In the genomic region with DNA sequence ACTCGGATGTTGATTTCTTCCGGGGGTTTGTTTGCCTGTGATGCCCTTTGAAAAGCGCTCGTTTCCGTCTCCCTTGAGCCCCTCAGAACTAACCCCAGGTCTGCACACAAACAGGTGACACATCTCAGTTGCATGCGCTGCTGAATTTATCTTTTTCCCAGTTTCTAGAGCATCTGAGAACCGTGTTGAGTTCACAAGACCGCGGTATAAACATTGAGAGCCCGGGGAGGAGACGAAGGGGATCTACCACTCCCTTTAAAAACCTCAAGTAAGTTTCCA, we compare ENCODE assay signal across 8 mouse cellular contexts. TPM values are rescaled to one million over a fixed set of nuclear protein-coding genes. Genes with fewer than 3 reads are reported as not detected.
DNase-seq lines count a peak whose midpoint lies in the region; ATAC-seq and TF ChIP-seq lines count a peak whose summit lies in the region.

No protein-coding gene starts in this region.

- H3K36me3 ChIP-seq in C2C12 (ENCODE audit: control insufficient read depth, insufficient read depth): peaks cover 21% of the 10 kb centered on the region
- H3K36me3 ChIP-seq in forebrain, embryonic 12.5 days (replicated peaks): peaks cover 20% of the 10 kb centered on the region
- peaks cover 20% of the 10 kb centered on the region for H3K36me3 ChIP-seq in liver, embryonic 12.5 days

- peak overlapping the region; percentile 90 for H3K9ac ChIP-seq in forebrain, embryonic 12.5 days
- H3K9ac ChIP-seq in liver, embryonic 12.5 days: peak overlapping the region; percentile 88

- peak; percentile 32 for ATAC-seq in frontal cortex, adult (ENCODE audit: low TSS enrichment)
- no peak for ATAC-seq in forebrain, embryonic 12.5 days (ENCODE audit: low FRiP score)
- ATAC-seq in liver, embryonic 12.5 days: no peak; the same call in 1 of the 2 replicates

- peak overlapping the region; percentile 68 for H3K4me2 ChIP-seq in forebrain, embryonic 12.5 days
- peak overlapping the region; percentile 77 for H3K4me2 ChIP-seq in liver, embryonic 12.5 days

- no peak for DNase-seq in frontal cortex, postnatal 10 days (ENCODE audit: low spot score in 2 of 2)
- no peak for DNase-seq in urinary bladder, adult 2 months (ENCODE audit: low spot score)
- no peak for DNase-seq in spleen, adult 18-20 months
- no peak for DNase-seq in right cerebral cortex, postnatal 36 days (ENCODE audit: low spot score in 2 of 2)

- H3ac ChIP-seq in C2C12 (ENCODE audit: control insufficient read depth, insufficient read length, low read depth): peak overlapping the region; percentile 92

- no peak for TF ChIP-seq CTCF in C2C12 (IDR thresholded peaks at IDR 0.05; ENCODE audit: control insufficient read depth, insufficient read depth, insufficient read length)

- peak overlapping the region; percentile 75 for H3K4me3 ChIP-seq in C2C12 (ENCODE audit: insufficient read depth, poor library complexity, severe bottlenecking)
- peak overlapping the region; percentile 80 for H3K4me3 ChIP-seq in forebrain, embryonic 12.5 days (replicated peaks)
- H3K4me3 ChIP-seq in liver, embryonic 12.5 days: peak overlapping the region; percentile 92

- peak overlapping the region; percentile 67; the same call in 1 of the 2 replicates for H3K27ac ChIP-seq in forebrain, embryonic 12.5 days
- H3K27ac ChIP-seq in liver, embryonic 12.5 days: peak overlapping the region; percentile 80

- H3K9me3 ChIP-seq in forebrain, embryonic 12.5 days: no peaks in the 10 kb centered on the region
- H3K9me3 ChIP-seq in liver, embryonic 12.5 days (replicated peaks): no peaks in the 10 kb centered on the region

- H3K27me3 ChIP-seq in C2C12 (ENCODE audit: control insufficient read depth, insufficient read depth, insufficient read length): no peaks in the 10 kb centered on the region
- no peaks in the 10 kb centered on the region for H3K27me3 ChIP-seq in forebrain, embryonic 12.5 days
- H3K27me3 ChIP-seq in liver, embryonic 12.5 days (replicated peaks): no peaks in the 10 kb centered on the region

- no peaks in the 10 kb centered on the region for H3K79me3 ChIP-seq in C2C12 (ENCODE audit: low read depth)

- H3K4me1 ChIP-seq in forebrain, embryonic 12.5 days: peaks cover 5% of the 10 kb centered on the region
- H3K4me1 ChIP-seq in liver, embryonic 12.5 days: peaks cover 9% of the 10 kb centered on the region

- WGBS in forebrain, embryonic 12.5 days: 2% methylated on average over 11 of the region's 11 CpGs
- WGBS in liver, embryonic 12.5 days (ENCODE audit: insufficient replicate concordance): under 1% methylated on average over 11 of the region's 11 CpGs

- H3K79me2 ChIP-seq in C2C12 (ENCODE audit: control insufficient read depth, insufficient read depth): peaks cover 11% of the 10 kb centered on the region

TF ChIP-seq in C2C12, 6 proteins besides CTCF, POLR2A, EP300 and RAD21:
- TF ChIP-seq USF1 (IDR thresholded peaks at IDR 0.05; ENCODE audit: low read depth) (no peak), MYOG (IDR thresholded peaks at IDR 0.05; ENCODE audit: control insufficient read depth, extremely low read depth, insufficient read length) (no peak), MYOD1 (IDR thresholded peaks at IDR 0.05; ENCODE audit: control insufficient read depth, insufficient read length, low read depth) (no peak), FOSL1 (IDR thresholded peaks at IDR 0.05; ENCODE audit: insufficient read depth, low read length, poor library complexity, severe bottlenecking) (no peak), MAX (IDR thresholded peaks at IDR 0.05) (no peak), CEBPB (IDR thresholded peaks at IDR 0.05; ENCODE audit: low read depth) (no peak)

RNA-seq across cellular contexts. Expression of a gene that starts 0.5 kb away (rescaled TPM):
- 7.9 TPM for polyA plus RNA-seq in C2C12 (2012; fragmentation: generic; extraction: Trizol)
- polyA plus RNA-seq in forebrain, embryonic 12.5 days (2016; fragmentation: Nextera tagmentation; extraction: Ambion mirVana): 29.0 and 31.6 TPM in 2 replicates
- 12.3 and 12.4 TPM in 2 replicates for polyA plus RNA-seq in liver, embryonic 12.5 days (2016; fragmentation: Nextera tagmentation; extraction: Ambion mirVana)
- polyA plus RNA-seq in urinary bladder, adult 2 months (2012; rRNA removed): 38.4 and 51.5 TPM in 2 replicates
